Mouse (Mus musculus): ENCODE results near the gene Mdh1b. TPM values are rescaled to one million over a fixed set of nuclear protein-coding genes. Genes with fewer than 3 reads are reported as not detected.
A peak's percentile ranks its signal among the peaks of the same experiment; 100 is the strongest.

The Mdh1b gene
- total RNA-seq (2021): 1 to 10 TPM in 1 of 2 experiments, under 1 TPM in 1; 0.72 to 1.1 TPM

- intact Hi-C loops (cut with DNase I): loop anchor here (5.0 kb wide), 1 partner anchor 68 kb away; no protein-coding TSS in a partner anchor
Measured at GRCm38 (mm10) chr1:63730240-63730771, at the start of gene Mdh1b, which contains the start of gene Fastkd2. Gene Mdh1b, minus strand, starts transcription at chr1:63730318. Gene Fastkd2, plus strand, starts transcription at chr1:63730614.

GRCm38 (mm10) chr1:63776902-63777630 is 46.9 kb upstream of the Mdh1b start:
- intact Hi-C loops (cut with DNase I): loop anchor here (5.0 kb wide), 1 partner anchor 145 kb away; no protein-coding TSS in a partner anchor

More at GRCm38 (mm10) chr1:63730240-63730771, at the start of gene Mdh1b, which contains the start of gene Fastkd2:
- peak; percentile 90 to 92 for DNase-seq (ENCODE audit: low spot score in 2 of 2)

GRCm38 (mm10) chr1:63776396-63776795 is 46.3 kb upstream of the Mdh1b start:
- intact Hi-C loops (cut with DNase I): loop anchor here (5.0 kb wide), 1 partner anchor 146 kb away; no protein-coding TSS in a partner anchor
- DNase-seq (ENCODE audit: low spot score in 2 of 2): no peak

More at GRCm38 (mm10) chr1:63776902-63777630, 46.9 kb upstream of the Mdh1b start:
- DNase-seq (ENCODE audit: low spot score in 2 of 2): no peak

- intact Hi-C loops (cut with DNase I): no loop called here
- peak; percentile 28 to 33 for DNase-seq (ENCODE audit: low spot score in 2 of 2)
Measured at GRCm38 (mm10) chr1:63770309-63770708, 40.2 kb upstream of the Mdh1b start.

GRCm38 (mm10) chr1:63769167-63769566 is 39.0 kb upstream of the Mdh1b start, which contains the start of gene 4933402D24Rik:
Gene 4933402D24Rik, minus strand, starts transcription at chr1:63769267.
- intact Hi-C loops (cut with DNase I): loop anchor here (5.0 to 10.0 kb wide), 3 partner anchors 128 to 846 kb away; partner anchors contain the start of gene Mettl21a
- DNase-seq (ENCODE audit: low spot score in 2 of 2): no peak

- intact Hi-C loops (cut with DNase I): loop anchor here (5.0 to 10.0 kb wide), 3 partner anchors 129 to 847 kb away; partner anchors contain the start of gene Mettl21a
- DNase-seq (ENCODE audit: low spot score in 2 of 2): no peak
Measured at GRCm38 (mm10) chr1:63768112-63768511, 38.0 kb upstream of the Mdh1b start.

- no peak for DNase-seq (ENCODE audit: low spot score in 2 of 2)
- intact Hi-C loops (cut with DNase I): loop anchor here (10.0 kb wide), 1 partner anchor 850 kb away; the partner anchor contains the start of gene Mettl21a
Measured at GRCm38 (mm10) chr1:63764395-63764794, 34.3 kb upstream of the Mdh1b start.

GRCm38 (mm10) chr1:63763881-63764386 is 33.8 kb upstream of the Mdh1b start:
- intact Hi-C loops (cut with DNase I): loop anchor here (2.0 to 10.0 kb wide), 3 partner anchors 357 to 851 kb away; partner anchors contain the start of gene Mettl21a
- DNase-seq (ENCODE audit: low spot score in 2 of 2): no peak

- peak; percentile 54 to 62 for DNase-seq (ENCODE audit: low spot score in 2 of 2)
- intact Hi-C loops (cut with DNase I): loop anchor here (2.0 to 10.0 kb wide), 3 partner anchors 358 to 852 kb away; partner anchors contain the start of gene Mettl21a
Measured at GRCm38 (mm10) chr1:63763212-63763694, 33.1 kb upstream of the Mdh1b start.

- intact Hi-C loops (cut with DNase I): no loop called here
- no peak for DNase-seq (ENCODE audit: low spot score in 2 of 2)
Measured at GRCm38 (mm10) chr1:63756005-63756404, 25.9 kb upstream of the Mdh1b start.

- intact Hi-C loops (cut with DNase I): loop anchor here (5.0 kb wide), 1 partner anchor 67 kb away; no protein-coding TSS in a partner anchor
Measured at GRCm38 (mm10) chr1:63729796-63730195, 322 bp downstream of the Mdh1b start.

GRCm38 (mm10) chr1:63720161-63720560 is 10.0 kb downstream of the Mdh1b start:
- no peak for DNase-seq (ENCODE audit: low spot score in 2 of 2)

More at GRCm38 (mm10) chr1:63729796-63730195, 322 bp downstream of the Mdh1b start:
- DNase-seq (ENCODE audit: low spot score in 2 of 2): no peak

GRCm38 (mm10) chr1:63708876-63709275 is 21.2 kb downstream of the Mdh1b start:
- intact Hi-C loops (cut with DNase I): no loop called here

More at GRCm38 (mm10) chr1:63720161-63720560, 10.0 kb downstream of the Mdh1b start:
- intact Hi-C loops (cut with DNase I): no loop called here

GRCm38 (mm10) chr1:63705733-63706132 is 24.4 kb downstream of the Mdh1b start:
- intact Hi-C loops (cut with DNase I): no loop called here
- DNase-seq (ENCODE audit: low spot score in 2 of 2): no peak

More at GRCm38 (mm10) chr1:63708876-63709275, 21.2 kb downstream of the Mdh1b start:
- DNase-seq (ENCODE audit: low spot score in 2 of 2): no peak

GRCm38 (mm10) chr1:63696861-63697260 is 33.3 kb downstream of the Mdh1b start:
- DNase-seq (ENCODE audit: low spot score in 2 of 2): no peak
- intact Hi-C loops (cut with DNase I): no loop called here

GRCm38 (mm10) chr1:63686827-63687226 is 43.3 kb downstream of the Mdh1b start, which contains the start of gene Dytn:
Gene Dytn, minus strand, starts transcription at chr1:63686927.
- DNase-seq (ENCODE audit: low spot score in 2 of 2): no peak
- intact Hi-C loops (cut with DNase I): no loop called here

GRCm38 (mm10) chr1:63675975-63676374 is 54.1 kb downstream of the Mdh1b start:
- no peak for DNase-seq (ENCODE audit: low spot score in 2 of 2)
- intact Hi-C loops (cut with DNase I): no loop called here

GRCm38 (mm10) chr1:63668852-63669160 is 61.3 kb downstream of the Mdh1b start:
- DNase-seq (ENCODE audit: low spot score in 2 of 2): no peak
- intact Hi-C loops (cut with DNase I): loop anchor here (2.0 to 10.0 kb wide), 4 partner anchors 456 to 1506 kb away; partner anchors contain the start of genes Klf7 and Mettl21a

Measured in left cerebral cortex, postnatal 36 days (tissue).